Mouse (Mus musculus): Measurements from ENCODE around the gene Nampt.

GRCm38 (mm10) chr12:32832076-32832475 is 12.7 kb downstream of the Nampt start:
- TF ChIP-seq CTCF (IDR thresholded peaks at IDR 0.05; ENCODE audit: low read depth, low read length) (no peak), POLR2A (IDR thresholded peaks at IDR 0.05; ENCODE audit: insufficient read depth, low read length) (no peak)
